Mouse (Mus musculus): Measurements from ENCODE around the gene Tagln. TPM values are rescaled to one million over a fixed set of nuclear protein-coding genes. Genes with fewer than 3 reads are reported as not detected.

The Tagln gene
- total RNA-seq, 2 experiments from 2014 or later: 0.13 to 0.40 TPM

GRCm38 (mm10) chr9:45910995-45911394 lies 24.9 kb downstream of the Tagln start:
- no peak for ATAC-seq (ENCODE audit: poor library complexity, severe bottlenecking)

DNA sequence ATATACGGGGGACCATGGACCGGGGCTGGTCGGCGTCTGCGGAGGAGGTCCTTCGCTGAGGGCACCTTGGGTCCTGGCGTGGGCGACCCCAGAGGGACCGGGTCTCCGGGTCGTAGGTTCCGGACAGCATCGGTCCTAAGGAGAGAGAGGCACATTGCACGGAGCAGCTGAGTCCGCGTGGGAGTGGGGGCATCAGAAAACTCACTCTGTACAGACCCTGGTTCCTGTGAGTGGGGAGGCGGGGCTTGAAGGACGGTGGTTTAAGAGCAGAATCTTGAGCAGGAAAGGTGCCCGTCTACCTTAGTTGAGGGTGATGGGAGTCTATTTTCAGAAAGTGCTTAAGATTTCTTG lies 28.8 kb downstream of the Tagln start:
- peak; percentile 25 for ATAC-seq (ENCODE audit: poor library complexity, severe bottlenecking)

DNA sequence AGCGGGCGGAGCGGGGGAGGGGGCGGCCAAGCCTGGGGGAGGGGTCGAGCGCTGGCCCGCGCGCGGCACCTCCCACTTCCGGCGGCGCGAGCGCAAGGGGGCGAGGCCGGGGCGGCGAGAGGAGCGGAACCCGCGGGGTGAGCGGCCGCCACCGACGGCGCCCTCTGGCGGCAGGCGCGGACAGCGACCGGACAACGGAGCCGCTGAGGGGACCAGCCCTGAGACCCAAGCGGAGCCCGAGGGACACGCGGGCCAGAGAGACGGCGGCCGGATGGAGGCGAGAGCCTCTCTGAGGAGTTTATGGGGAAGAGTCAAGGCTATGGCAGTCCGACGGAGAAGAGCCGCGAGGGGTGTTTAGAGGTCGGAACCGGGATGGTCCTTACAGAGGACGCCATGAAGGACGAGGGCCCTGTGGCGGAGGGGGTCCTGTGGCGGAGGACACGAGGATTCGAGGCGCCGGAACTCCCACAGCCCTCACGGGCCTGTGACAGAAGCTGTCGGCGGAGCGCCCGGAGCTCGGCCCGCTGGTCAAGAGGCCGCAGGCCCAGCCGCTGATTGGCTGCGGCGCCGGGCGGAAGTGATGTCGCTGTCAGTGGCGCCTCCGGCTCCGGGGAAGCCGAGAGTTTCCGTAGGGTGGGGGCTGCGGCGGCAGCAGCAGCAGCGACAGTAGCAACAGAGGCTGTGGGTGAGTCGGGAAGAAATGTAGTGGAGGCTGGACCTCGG lies 29.3 kb downstream of the Tagln start, which contains the start of the genes Pcsk7 and Rnf214:
Gene Pcsk7, plus strand, starts transcription at position 143 of the 723 bp plus-strand sequence.
Gene Rnf214, minus strand, starts transcription at position 557 of the 723 bp plus-strand sequence.
- ATAC-seq (ENCODE audit: poor library complexity, severe bottlenecking): peak; percentile 88

GRCm38 (mm10) chr9:45905811-45906237 lies 30.0 kb downstream of the Tagln start:
- no peak for ATAC-seq (ENCODE audit: poor library complexity, severe bottlenecking)

GRCm38 (mm10) chr9:45905196-45905595 lies 30.7 kb downstream of the Tagln start:
- ATAC-seq (ENCODE audit: poor library complexity, severe bottlenecking): no peak

GRCm38 (mm10) chr9:45893681-45894080 lies 42.2 kb downstream of the Tagln start:
- ATAC-seq (ENCODE audit: poor library complexity, severe bottlenecking): peak; percentile 54; the same call in 1 of the 2 replicates

Other genes starting within 250 kb of the Tagln start
- 11.1 and 11.9 TPM in 2 replicates for gene Cep164, start 107.4 kb downstream of the Tagln start, total RNA-seq (2015)
- 9.8 and 16.3 TPM in 2 replicates for gene Cep164, start 107.4 kb downstream of the Tagln start, total RNA-seq (2017)
- gene Bace1, start 97.5 kb downstream of the Tagln start, total RNA-seq (2015): 2.9 and 3.5 TPM in 2 replicates
- 4.1 and 7.2 TPM in 2 replicates for gene Bace1, start 97.5 kb downstream of the Tagln start, total RNA-seq (2017)
- 12.1 and 15.4 TPM in 2 replicates for gene Pcsk7, start 29.6 kb downstream of the Tagln start, total RNA-seq (2015)
- 22.5 and 34.8 TPM in 2 replicates for gene Pcsk7, start 29.6 kb downstream of the Tagln start, total RNA-seq (2017)
- 19.6 and 23.3 TPM in 2 replicates for gene Rnf214, start 29.1 kb downstream of the Tagln start, total RNA-seq (2015)
- gene Rnf214, start 29.1 kb downstream of the Tagln start, total RNA-seq (2017): 32.5 and 34.0 TPM in 2 replicates
- 57.3 and 71.0 TPM in 2 replicates for gene Sidt2, start 19.2 kb upstream of the Tagln start, total RNA-seq (2015)
- 41.4 and 51.9 TPM in 2 replicates for gene Sidt2, start 19.2 kb upstream of the Tagln start, total RNA-seq (2017)
- 28.6 and 44.4 TPM in 2 replicates for gene Pafah1b2, start 76.6 kb upstream of the Tagln start, total RNA-seq (2015)
- gene Pafah1b2, start 76.6 kb upstream of the Tagln start, total RNA-seq (2017): 53.0 and 73.9 TPM in 2 replicates
- gene Sik3, start 76.8 kb upstream of the Tagln start, total RNA-seq (2015): 32.9 and 34.5 TPM in 2 replicates
- gene Sik3, start 76.8 kb upstream of the Tagln start, total RNA-seq (2017): 17.5 and 24.0 TPM in 2 replicates

All from megakaryocyte, adult 5-6 weeks (primary cell).